Mouse (Mus musculus) brain, embryonic 18.5 days (tissue): ENCODE measurements at regions not wholly inside any gene's neighbourhood (a gene's known extent, or its start where the extent isn't known, plus 50 kb on each side); places are given as distances from the start of the nearest gene placed in this dataset.

Source experiments
- DNase-seq: peaks from one replicate; pipeline ENCODE4 v3.0.0-alpha.2; 2012; ENCODE audit warnings: low read depth, low spot score

- no peak for DNase-seq
Observed at GRCm38 (mm10) chr1:153962161-153962720, 62.2 kb upstream of the Teddm2 start.

GRCm38 (mm10) chr1:153963744-153964342, 63.8 kb upstream of the Teddm2 start:
- DNase-seq, result no peak

- no peak for DNase-seq
Observed at GRCm38 (mm10) chr1:153969401-153969800, 69.4 kb upstream of the Teddm2 start.

- DNase-seq, result no peak
Observed at GRCm38 (mm10) chr1:153974300-153974699, 74.3 kb upstream of the Teddm2 start.

DNA sequence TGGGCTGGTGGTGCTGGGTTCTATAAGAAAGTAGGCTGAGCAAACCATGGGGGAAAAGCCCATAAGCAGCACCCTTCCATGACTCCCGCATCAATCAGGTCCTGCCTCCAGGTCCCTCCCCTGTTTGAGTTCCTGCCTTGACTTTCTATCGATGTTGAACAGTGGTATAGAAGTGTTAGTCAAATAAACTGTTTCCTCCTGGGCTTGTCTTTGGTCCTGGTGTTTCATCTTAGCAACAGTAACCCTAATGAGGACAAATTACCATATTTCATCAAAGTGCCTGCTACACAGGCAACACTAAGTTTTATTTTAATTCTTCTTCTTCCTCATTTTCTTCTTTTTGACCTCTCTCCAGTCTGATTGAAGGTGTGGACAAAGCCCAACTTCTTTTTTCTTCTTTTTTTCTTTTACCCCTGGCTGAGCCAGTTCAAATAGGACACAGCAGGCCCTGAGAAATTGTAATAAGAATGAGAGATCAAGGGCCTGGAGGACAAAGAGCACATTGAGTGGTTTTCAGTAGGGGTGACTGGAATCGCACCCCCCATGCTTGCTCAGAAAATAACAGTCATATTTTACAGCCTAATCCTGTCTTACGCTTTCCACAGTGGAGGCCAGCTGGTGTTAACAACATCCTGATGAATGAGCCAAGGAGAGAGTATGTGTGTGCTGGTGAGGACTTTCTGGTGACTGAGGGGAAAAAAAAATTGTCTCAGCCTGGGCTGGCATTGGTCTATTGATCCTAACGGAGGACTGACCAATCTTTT, 78.1 kb upstream of the Teddm2 start:
- no peak for DNase-seq

GRCm38 (mm10) chr1:153980886-153981285, 80.9 kb upstream of the Teddm2 start:
- DNase-seq, result no peak

- no peak for DNase-seq
Observed at GRCm38 (mm10) chr1:153985595-153985994, 85.6 kb upstream of the Teddm2 start.

DNA sequence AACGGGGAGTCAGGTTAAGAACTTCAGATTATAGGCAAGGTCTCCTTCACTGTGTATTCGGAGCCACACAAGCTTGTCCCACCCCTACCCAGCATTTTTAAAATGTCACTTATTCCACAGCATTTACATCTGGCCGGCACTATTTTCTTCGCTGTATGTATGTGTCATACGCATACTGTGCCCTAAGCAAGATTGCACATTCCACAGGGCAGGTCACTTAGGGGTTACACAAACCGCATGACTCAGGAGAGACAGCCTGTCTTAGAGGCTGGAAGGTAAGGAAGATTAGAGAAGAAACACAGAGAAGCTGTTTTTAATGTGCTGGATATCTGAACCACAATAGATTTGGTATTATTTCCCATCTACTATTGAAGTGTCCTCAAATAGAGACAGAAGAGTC, 86.6 kb upstream of the Teddm2 start:
- DNase-seq, result no peak

DNA sequence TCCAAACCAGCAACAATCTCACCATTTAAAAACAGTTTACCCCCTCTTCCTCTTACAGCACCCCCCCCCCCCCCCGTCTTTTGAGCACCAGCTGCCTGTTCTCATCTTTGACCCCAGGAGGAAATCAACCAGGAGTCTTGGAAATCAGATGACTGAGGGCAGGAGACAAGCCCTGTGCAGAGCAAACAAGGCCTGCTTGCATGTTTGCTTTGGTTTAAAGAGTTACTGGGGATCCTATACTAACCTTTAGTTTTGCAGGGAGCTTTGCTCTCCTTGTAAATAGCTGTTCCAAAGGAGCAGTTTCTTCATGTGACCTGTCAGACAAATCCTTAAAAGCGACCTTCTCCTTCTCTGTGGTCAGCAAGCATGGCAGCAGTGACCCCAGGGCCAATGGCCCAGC, 88.3 kb upstream of the Teddm2 start:
- DNase-seq, result no peak

DNA sequence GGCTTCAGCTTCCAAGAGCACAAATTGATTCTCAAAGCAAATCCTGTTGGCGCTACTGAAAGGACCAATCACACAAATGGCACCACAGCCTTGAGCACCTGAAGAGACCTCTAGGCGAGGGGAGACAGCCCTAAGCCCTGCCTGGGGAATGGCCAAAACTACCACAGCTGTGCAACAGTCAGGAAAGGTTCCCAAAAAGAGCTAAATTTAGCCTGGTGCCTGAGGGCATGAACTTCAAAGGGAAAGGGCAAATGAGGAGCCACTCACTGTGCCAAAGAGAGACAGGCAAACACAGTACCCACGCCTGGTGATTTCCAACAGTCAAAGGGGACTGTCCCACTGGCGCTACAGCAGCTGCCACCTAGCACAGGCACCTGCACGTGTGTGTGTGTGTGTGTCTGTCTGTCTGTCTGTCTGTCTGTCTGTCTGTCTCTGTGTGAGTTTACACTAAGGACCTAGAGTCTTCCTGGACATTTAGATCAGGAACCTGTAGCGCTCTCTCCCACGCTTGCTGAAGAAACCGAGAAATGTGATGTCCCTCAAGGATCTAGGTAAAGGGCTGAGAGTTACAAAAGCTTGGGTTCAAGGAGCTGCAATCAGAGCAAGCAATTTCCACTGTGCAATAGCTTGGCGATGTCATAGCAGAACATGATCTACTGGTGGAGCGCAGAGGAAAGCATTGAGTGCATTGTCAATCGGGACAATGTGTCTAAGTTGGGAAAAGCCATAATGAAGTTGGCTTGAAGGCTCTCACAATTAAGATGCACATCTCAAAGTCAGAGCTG, 90.8 kb upstream of the Teddm2 start:
- no peak for DNase-seq

DNA sequence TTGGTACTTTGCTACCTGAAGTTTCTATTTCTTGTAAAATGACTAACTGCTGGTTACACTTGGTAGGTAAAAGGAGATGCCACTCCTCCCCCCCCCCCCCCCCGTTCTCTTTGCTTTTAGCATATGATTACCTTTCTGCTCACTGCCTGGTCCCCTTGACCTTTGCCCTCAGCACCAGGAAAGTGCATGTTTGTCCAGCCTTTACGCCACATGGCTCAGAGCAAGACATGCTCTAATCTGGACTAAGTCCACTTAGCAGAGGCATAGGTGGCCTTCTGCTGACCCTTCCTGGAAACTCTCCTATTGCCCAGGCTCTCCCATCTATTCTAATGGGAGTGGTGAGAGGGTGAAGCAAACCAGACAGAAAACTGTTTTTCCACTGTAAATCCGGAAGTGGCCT, 92.4 kb upstream of the Teddm2 start:
- DNase-seq, result no peak

GRCm38 (mm10) chr1:153994871-153995270, 94.8 kb upstream of the Teddm2 start:
- DNase-seq, result no peak

DNA sequence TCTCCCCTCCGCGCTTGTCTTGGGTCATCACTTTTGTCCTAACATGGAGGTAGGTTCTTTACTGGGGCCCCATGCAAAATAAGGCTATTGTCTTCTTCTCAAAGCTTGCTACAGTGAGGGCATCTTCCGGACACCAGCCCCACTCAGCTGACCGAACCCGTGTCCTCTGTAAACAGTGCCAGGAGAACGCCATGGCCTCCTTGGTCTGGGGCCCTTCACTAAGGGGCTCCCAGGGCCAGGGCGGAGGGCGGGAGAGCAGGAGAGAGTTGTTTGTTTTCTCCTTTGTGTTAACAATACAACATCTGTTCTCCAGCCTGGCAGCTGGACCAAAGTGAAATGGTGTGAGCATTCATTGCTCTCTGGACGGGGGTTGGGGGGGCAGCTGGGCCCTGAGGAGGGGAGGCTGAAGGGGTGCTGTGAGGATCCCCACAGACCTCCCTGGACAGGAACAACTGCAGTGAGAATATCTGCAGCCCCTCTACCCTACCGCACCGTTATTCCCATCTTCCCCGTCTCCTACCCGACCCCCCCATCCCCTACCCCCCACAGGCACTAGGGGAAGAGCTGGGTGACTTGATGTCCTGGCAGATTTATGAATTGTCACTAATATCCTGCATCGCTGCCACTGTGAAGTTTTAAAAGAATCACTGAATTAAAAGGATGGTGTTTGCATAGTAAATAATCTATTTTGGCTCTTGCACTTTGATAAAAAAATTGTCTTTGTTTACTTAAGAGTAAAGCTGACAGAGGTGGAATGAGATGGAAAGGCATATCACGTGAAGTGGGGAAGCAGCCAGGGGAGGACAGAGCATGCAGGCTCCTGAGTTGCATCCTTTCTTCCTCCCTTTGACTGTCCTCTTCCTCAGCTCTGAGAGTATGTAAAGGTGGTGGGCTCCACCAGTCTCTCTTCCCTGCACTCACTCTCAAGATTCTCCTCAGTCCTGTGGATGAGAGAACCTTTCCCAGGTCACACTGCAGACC, 97.5 kb upstream of the Teddm2 start:
- DNase-seq, result no peak

GRCm38 (mm10) chr1:153999776-154000175, 99.7 kb upstream of the Teddm2 start:
- no peak for DNase-seq

DNA sequence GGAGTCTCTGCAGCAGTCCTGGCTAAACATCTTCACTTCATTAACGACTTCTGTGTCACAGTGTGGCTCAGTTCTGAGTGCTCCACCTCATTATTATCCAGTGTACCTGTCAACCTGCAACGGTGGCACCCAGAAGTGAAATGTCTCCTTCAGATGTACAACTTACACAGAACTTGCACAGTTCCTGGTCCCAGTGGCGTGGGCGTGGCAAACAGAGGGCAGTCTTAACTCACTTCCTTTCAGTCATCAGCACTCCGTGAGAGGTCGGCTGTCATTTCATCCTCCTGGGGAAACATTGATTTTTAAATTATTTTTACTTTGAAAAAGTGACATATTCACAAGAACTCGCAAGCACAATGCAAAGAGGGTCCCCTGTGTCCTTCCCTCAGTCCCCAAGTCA, 103.6 kb upstream of the Teddm2 start:
- DNase-seq, result no peak

GRCm38 (mm10) chr1:154004647-154005046, 104.6 kb upstream of the Teddm2 start:
- no peak for DNase-seq

DNA sequence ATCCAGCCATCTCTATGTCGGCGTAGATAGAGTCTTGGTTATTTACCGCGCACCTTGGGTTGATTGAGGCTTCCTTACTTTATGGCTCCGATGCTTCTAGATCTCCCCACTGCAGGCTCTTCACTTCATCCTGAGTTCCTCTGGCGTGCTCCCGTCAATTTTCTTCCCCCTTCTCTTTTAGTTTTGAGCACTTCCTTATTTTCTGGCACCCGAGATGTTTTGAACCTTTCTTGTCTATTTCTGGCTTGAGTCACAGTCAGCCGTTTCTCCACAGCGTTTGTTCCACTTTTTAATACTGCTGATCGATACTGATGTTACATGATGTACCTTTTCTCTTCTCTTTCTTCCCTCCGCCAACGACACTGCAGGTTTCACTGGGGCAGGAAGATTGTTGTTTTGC, 106.0 kb upstream of the Teddm2 start:
- DNase-seq, result no peak

GRCm38 (mm10) chr1:154007440-154007839, 107.4 kb upstream of the Teddm2 start:
- DNase-seq, result no peak

DNA sequence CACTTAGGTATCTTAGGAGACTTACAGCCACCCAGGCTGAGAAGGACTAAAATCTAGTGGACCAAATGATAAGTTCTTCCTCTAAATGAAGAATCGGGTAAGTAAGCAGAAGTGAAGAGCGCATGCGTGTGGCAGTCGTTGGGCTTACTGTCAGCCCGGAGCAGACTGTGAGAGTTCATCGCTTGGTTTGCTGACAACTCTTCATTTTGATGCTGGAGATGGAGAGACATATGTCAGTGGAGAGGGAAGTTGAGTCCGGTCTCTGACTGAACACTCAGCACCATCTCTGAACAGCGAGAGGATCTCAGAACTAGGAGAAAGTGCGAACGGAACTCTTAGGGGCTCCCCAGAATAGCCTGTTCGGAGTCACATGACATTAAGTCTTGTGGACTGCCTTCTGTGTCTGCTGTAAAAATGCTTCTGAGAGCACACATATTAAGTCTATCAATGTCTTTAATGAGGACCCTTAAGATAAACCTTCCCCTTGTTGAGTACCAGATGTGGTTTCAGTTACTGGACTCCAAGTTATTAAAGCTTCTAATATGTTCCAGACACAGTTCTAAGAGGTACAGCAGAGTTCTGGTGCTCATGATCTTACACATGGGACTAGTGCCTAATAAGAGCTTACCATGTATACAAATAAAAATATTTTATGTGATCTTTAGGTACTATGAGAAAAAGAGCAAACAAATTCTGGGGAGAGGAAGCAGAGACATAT, 108.7 kb upstream of the Teddm2 start:
- DNase-seq, result no peak

- no peak for DNase-seq
Observed at GRCm38 (mm10) chr1:154010681-154011080, 110.7 kb upstream of the Teddm2 start.

DNA sequence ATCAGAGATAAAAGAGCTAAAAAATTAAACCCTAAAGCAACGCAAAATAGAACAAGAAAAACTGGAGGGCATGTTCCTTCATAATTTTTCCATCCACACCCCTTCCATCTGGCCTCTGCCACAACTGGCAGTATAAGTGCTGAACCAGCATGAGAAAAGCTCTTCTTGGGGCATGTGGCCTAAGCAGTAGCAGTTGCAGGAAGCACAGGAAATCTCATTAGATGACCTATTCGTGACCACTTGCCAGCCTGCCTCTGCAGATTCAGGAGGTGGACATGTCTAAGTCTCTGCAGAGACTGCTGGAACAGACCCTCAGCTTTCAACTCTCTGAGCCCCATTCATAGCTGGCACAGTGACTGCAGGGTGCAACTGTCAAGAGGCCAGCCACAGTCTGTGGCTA, 116.5 kb upstream of the Teddm2 start:
- no peak for DNase-seq
